Comparison of ENCODE assay signal across 8 mouse cellular contexts in the genomic region with DNA sequence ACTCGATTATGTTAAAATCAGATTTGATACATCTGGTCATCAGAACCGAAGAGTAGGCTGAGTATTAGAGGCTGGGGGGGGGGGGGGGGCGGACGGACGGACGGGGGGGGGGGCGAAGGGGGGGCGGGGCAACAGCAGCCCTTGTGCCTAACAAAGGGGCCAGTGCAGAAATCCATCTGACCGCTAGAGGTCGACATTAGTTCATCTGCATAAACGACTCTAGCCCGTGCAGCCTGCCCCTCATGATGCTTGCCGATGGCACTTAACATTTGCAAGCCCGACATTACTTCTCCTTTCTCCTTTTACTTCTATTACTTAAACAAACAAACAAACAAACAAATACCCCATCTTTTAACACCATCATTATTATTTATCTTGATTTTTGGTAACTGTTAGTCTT. TPM values are rescaled to one million over a fixed set of nuclear protein-coding genes. Genes with fewer than 3 reads are reported as not detected.
DNase-seq lines count a peak whose midpoint lies in the region; ATAC-seq and TF ChIP-seq lines count a peak whose summit lies in the region.

No protein-coding gene starts in this region.

- peak; percentile 30 to 38 for DNase-seq in spleen, adult 2 months (ENCODE audit: low read depth in 1 of 2, low spot score in 2 of 2)
- no peak for DNase-seq in spleen, adult 12 weeks (ENCODE audit: low spot score)
- DNase-seq in cerebellum, adult 9-11 months: peak; percentile 62
- DNase-seq in gastrocnemius, adult 2 months: peak; percentile 66
- peak; percentile 29 to 49 for DNase-seq in left cerebral cortex, postnatal 36 days (ENCODE audit: low spot score in 2 of 2)

- no peaks in the 10 kb centered on the region for H3K4me1 ChIP-seq in spleen, adult 2 months (ENCODE audit: control insufficient read depth, insufficient read depth, insufficient read length)
- no peaks in the 10 kb centered on the region for H3K4me1 ChIP-seq in intestine, postnatal 0 days (replicated peaks; ENCODE audit: control insufficient read depth, insufficient read depth, low read length)
- no peaks in the 10 kb centered on the region for H3K4me1 ChIP-seq in midbrain, embryonic 13.5 days (replicated peaks)
- no peaks in the 10 kb centered on the region for H3K4me1 ChIP-seq in stomach, embryonic 14.5 days (ENCODE audit: control insufficient read depth, insufficient read depth, low read length)

- no peak overlapping the region for H3K4me3 ChIP-seq in spleen, adult 2 months (ENCODE audit: extremely low read depth, insufficient read depth, insufficient read length)
- no peak overlapping the region for H3K4me3 ChIP-seq in gastrocnemius, adult 2 months
- H3K4me3 ChIP-seq in intestine, postnatal 0 days (ENCODE audit: low read depth, low read length): no peak overlapping the region
- H3K4me3 ChIP-seq in midbrain, embryonic 13.5 days (replicated peaks): no peak overlapping the region
- no peak overlapping the region for H3K4me3 ChIP-seq in stomach, embryonic 14.5 days (ENCODE audit: low read depth, low read length)

- no peak overlapping the region for H3K9ac ChIP-seq in intestine, postnatal 0 days (ENCODE audit: low read depth, low read length)
- H3K9ac ChIP-seq in midbrain, embryonic 13.5 days (replicated peaks): no peak overlapping the region
- H3K9ac ChIP-seq in stomach, embryonic 14.5 days (replicated peaks; ENCODE audit: low read depth, low read length): no peak overlapping the region

- ATAC-seq in intestine, postnatal 0 days: no peak; the same call in 1 of the 2 replicates
- ATAC-seq in midbrain, embryonic 13.5 days: peak; percentile 73
- peak; percentile 65; the same call in 1 of the 2 replicates for ATAC-seq in stomach, embryonic 14.5 days (ENCODE audit: insufficient number of reproducible peaks, insufficient read depth, low FRiP score, low read depth)

- WGBS in spleen, adult 2 months: 6% methylated on average over 9 of the region's 14 CpGs
- 3% methylated on average over 9 of the region's 14 CpGs for WGBS in intestine, postnatal 0 days
- 8% methylated on average over 8 of the region's 14 CpGs for WGBS in midbrain, embryonic 13.5 days
- 4% methylated on average over 8 of the region's 14 CpGs for WGBS in stomach, embryonic 14.5 days

- no peak overlapping the region for H3K27ac ChIP-seq in spleen, adult 2 months (ENCODE audit: insufficient read depth, low read length)
- no peak overlapping the region for H3K27ac ChIP-seq in gastrocnemius, adult 2 months
- no peak overlapping the region for H3K27ac ChIP-seq in intestine, postnatal 0 days (ENCODE audit: low read depth, low read length)
- H3K27ac ChIP-seq in midbrain, embryonic 13.5 days: no peak overlapping the region
- no peak overlapping the region for H3K27ac ChIP-seq in stomach, embryonic 14.5 days (ENCODE audit: low read length)

- TF ChIP-seq CTCF in spleen, adult 2 months (IDR thresholded peaks at IDR 0.05; ENCODE audit: extremely low read depth, insufficient read depth, insufficient read length, insufficient replicate concordance): peak; percentile 52; the same call in 1 of the 2 replicates
- TF ChIP-seq CTCF in gastrocnemius, adult 2 months (IDR thresholded peaks at IDR 0.05): peak; percentile 66
- TF ChIP-seq CTCF in intestine, postnatal 0 days (IDR thresholded peaks at IDR 0.05; ENCODE audit: low read depth): peak; percentile 84

- no peaks in the 10 kb centered on the region for H3K36me3 ChIP-seq in spleen, adult 2 months (ENCODE audit: control insufficient read depth, insufficient read depth, low read length)
- H3K36me3 ChIP-seq in intestine, postnatal 0 days (ENCODE audit: control insufficient read depth, insufficient read depth): no peaks in the 10 kb centered on the region
- H3K36me3 ChIP-seq in midbrain, embryonic 13.5 days: no peaks in the 10 kb centered on the region
- H3K36me3 ChIP-seq in stomach, embryonic 14.5 days (ENCODE audit: control insufficient read depth, insufficient read depth, low read length): no peaks in the 10 kb centered on the region

- H3K4me2 ChIP-seq in intestine, postnatal 0 days (replicated peaks; ENCODE audit: low read depth): no peak overlapping the region
- H3K4me2 ChIP-seq in midbrain, embryonic 13.5 days (replicated peaks): no peak overlapping the region
- H3K4me2 ChIP-seq in stomach, embryonic 14.5 days (replicated peaks; ENCODE audit: low read depth, low read length): no peak overlapping the region

- intact Hi-C loops in gastrocnemius, adult 2 months (cut with DNase I): loop anchor here (1.0 to 5.0 kb wide), 2 partner anchors 228 to 243 kb away; no protein-coding TSS in a partner anchor
- intact Hi-C loops in left cerebral cortex, postnatal 36 days (cut with DNase I): loop anchor here (5.0 kb wide), 1 partner anchor 243 kb away; no protein-coding TSS in a partner anchor

- TF ChIP-seq POLR2A in spleen, adult 2 months (IDR thresholded peaks at IDR 0.05; ENCODE audit: low read depth, low read length): no peak

- no peaks in the 10 kb centered on the region for H3K9me3 ChIP-seq in intestine, postnatal 0 days (ENCODE audit: control insufficient read depth)
- H3K9me3 ChIP-seq in midbrain, embryonic 13.5 days: no peaks in the 10 kb centered on the region
- no peaks in the 10 kb centered on the region for H3K9me3 ChIP-seq in stomach, embryonic 14.5 days (ENCODE audit: control insufficient read depth, low read depth, low read length)

- no peaks in the 10 kb centered on the region for H3K27me3 ChIP-seq in spleen, adult 2 months (ENCODE audit: control insufficient read depth, insufficient read depth, low read length)
- no peaks in the 10 kb centered on the region for H3K27me3 ChIP-seq in intestine, postnatal 0 days (replicated peaks; ENCODE audit: control insufficient read depth, insufficient read depth, low read length)
- H3K27me3 ChIP-seq in midbrain, embryonic 13.5 days: no peaks in the 10 kb centered on the region
- no peaks in the 10 kb centered on the region for H3K27me3 ChIP-seq in stomach, embryonic 14.5 days (ENCODE audit: control insufficient read depth, insufficient read depth, low read length)

RNA-seq across cellular contexts. Expression of a gene that starts 45.0 kb away (rescaled TPM):
- 7.5 and 9.4 TPM in 2 replicates for polyA plus RNA-seq in spleen, adult 2 months (2012; rRNA removed)
- total RNA-seq in gastrocnemius, adult 2 months (2021): 10 to 100 TPM; 35.1 to 37.4 TPM
- polyA plus RNA-seq in intestine, postnatal 0 days (2015; fragmentation: Nextera tagmentation; extraction: Ambion mirVana): 30.2 and 37.5 TPM in 2 replicates
- 10 to 100 TPM; 58.8 to 69.1 TPM for total RNA-seq in left cerebral cortex, postnatal 36 days (2021)
- polyA plus RNA-seq in midbrain, embryonic 13.5 days (2015; fragmentation: Nextera tagmentation; extraction: Ambion mirVana): 116 and 131 TPM in 2 replicates
- 98.7 and 110 TPM in 2 replicates for polyA plus RNA-seq in stomach, embryonic 14.5 days (2014; fragmentation: Nextera tagmentation; extraction: Ambion mirVana)
